Mouse (Mus musculus): ENCODE data around the gene Daam1. TPM values are rescaled to one million over a fixed set of nuclear protein-coding genes. Genes with fewer than 3 reads are reported as not detected.

The Daam1 gene
- total RNA-seq, 2 experiments from 2014 or later = 20.0 to 21.6 TPM

DNA sequence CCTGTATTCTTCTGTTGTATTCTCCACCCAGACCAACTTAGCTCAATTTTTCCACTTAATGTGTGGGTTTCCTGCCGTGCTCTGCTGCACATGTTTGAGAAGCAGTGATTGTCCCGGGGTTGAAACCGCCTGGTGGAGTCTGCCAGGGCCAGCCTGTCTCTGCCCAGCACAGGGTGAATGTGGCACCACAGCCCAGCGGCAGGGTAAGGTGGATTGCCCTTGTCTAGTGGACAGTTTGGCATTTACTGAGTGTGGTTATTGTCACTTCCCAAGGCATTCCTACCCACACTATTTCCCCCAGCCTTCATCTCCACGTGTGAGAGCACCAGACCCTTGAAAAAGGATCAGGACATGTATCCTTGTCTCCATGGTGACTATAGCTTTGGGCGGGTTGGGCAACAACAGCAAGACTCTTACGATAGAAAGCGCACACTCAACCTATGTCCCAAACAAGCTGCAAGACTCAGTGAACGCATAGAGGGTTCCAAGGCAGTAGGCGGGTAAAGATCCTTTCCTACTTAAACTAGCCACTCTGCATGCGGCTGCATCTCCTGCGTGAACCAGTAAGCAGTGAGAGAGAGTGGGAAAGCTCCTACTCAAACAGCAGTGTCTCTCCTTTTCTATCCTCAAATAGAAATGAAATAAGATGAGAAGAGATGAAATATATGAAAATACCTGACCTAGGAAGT, 139.2 kb downstream of the Daam1 start:
- no peak for DNase-seq

DNA sequence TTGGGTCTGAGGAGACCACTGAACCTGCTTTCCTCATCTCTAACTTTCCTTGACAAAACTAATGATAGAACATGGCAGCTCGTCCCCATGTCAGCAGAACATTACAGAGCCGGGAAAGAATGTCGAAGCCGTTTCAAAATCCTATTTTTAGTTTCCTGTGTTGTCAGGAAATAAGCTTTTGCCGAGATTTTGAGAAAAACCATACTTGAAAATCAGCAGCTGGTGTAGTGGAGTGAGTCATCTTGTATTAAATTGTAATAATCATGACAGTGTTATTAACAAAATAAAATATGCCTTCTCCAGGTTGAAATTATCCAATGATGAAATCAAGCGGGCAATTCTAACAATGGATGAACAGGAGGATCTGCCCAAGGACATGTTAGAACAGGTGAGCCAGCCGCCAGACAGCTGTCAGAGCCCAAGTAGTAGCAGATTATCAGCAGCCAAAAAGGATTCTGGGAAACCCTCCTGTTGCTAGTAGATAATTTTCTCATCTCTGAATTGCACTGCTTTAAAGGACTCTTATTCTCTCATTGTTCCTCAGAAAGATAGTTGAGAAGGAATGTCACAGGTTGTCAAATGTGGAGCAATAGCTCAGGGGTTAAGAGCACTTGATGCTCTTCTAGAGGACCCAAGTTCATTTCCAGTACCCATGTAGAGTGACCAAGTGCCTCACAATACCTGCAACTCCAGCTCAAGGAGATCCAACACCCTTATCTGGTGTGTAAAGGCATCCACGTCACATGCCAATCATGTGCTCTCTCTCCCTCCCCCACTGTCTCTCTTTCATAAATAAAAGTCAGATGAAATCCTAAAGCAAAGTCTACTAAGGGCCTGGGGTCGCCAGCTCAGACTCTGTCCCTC, 140.1 kb downstream of the Daam1 start:
- DNase-seq = no peak

DNA sequence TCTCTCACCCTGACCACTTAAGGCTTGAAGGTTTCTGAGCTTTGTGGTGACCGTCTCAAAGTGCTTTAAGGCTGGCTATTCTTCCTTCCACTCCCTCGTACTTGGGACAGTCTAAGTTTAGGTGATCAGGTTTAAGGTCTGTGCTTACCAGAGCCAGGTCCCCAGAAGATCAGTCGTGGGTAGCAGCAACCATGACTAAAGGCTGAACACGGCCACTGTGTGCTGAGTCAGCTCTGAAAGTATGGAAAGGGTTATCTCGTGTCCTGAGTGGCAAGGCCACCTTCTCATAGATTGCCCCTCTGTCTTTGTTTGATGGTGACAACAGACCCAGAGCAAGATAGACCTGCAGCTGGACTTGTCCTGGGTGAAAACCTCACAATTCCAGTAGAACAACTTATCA, 141.2 kb downstream of the Daam1 start:
- DNase-seq = peak; percentile 31 to 32

DNA sequence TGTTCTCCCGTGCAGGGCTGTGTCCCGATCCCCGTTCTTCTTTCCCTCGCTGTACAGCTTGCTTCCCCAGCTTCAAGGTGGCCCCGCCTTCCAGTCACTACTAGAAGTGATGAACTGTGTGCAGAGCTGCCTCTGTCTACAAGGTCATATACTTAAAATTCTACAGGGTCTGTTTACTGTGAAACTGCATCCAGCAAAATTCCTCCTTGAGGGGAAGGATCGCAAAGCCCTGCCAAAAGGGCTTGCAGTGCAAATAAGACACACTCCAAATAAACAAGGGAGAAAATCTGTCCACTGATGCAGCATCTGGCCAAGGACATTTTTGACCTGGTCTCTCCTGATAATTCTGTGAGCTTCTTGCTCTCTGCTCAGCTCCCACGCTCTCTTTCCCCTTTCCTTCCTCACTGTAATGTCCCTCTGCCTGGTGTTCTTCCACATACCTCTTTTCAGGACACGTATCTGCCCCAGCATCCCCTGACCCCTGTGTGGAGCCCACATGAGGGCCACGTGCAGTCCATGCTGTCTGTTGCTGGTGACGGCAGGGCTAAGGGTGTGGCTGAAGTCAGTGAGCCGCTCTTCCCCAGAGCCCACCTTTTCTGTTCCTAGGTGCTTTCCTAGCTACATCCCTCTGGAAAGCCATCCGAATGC, 141.9 kb downstream of the Daam1 start:
- DNase-seq = peak; percentile 28 to 53

DNA sequence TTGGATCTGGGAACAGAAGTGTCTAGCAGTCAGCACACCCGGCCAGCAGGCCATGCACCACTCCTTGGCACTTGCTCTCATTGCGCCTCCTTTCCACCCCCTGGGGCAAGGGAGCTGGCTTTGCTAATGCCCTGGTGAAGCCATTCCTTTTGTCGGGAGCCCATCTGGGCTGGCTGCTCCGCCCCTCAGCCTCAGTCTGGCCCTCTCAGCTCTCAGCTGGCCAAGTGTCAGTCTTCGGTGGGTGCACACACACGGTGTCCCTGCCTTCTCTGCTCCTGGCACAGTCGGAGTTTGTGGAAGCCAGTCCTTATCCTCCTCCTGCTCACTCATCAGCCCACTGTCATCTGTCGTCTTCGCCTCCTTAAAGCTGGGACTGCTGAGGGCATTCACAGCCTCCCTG, 142.7 kb downstream of the Daam1 start:
- DNase-seq = no peak

DNA sequence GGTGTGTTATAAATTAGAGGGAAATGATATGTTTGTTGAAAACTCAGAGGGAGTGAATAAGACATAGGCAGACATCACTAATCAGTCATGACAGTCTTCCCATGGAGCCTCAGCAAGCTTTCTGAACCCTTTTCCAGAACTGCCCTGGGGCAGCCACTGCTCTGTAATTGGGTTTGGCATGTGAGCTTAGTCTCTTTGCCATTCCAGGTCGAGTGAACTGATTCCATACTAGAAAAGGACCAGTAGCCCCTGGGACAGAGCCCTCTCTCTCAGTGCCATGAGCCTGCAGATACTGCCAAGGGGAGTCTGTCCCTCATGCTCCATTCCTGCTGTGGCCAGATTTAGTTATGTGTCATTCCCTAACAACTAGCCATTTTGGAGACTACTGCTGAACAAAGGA, 144.7 kb downstream of the Daam1 start:
- no peak for DNase-seq

DNA sequence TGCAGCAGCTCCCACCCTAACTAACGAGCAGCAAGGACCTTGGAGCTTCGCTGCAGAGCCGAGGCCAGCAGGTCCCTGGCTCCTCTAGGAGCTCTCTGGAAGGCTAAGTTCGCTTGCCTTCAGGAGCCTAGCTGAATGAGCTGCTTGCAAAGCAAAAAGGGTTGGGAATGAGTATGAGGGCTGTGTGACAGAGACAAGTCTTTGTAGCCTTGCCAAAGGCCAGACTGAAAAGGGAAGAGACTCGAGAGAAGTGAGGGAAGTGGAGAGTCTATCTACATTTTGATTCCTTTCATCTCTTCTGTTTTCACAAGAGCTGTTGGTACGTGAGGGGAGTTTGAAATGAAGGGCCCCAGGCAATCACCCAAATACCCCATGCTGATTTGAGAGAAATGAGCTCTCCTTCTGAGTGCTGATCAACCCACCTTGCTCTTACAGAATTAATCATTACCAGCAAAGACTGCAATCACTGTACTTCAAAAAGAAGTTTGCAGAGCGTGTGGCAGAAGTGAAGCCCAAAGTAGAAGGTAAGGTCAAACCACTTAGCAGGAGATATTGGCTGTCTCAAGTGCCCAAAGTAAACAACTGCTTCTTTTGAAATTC, 145.6 kb downstream of the Daam1 start:
- peak; percentile 19 to 41 for DNase-seq

DNA sequence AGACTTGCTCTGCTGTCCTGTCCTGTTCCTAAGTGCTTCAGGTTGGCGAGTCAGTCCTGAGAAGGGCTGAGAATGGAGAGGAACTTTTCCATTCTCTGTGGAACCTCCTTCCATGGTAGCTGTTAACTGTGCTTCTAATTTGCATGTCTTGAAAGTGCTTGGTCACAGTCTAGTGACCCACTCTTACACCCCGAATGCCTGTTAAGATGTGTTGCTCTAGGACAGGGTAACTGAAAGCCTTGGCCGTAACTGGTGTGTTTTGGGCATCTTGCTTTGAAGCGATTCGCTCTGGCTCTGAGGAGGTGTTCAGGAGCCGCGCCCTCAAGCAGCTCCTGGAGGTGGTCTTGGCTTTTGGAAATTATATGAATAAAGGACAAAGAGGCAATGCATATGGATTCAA, 146.5 kb downstream of the Daam1 start:
- DNase-seq = no peak

DNA sequence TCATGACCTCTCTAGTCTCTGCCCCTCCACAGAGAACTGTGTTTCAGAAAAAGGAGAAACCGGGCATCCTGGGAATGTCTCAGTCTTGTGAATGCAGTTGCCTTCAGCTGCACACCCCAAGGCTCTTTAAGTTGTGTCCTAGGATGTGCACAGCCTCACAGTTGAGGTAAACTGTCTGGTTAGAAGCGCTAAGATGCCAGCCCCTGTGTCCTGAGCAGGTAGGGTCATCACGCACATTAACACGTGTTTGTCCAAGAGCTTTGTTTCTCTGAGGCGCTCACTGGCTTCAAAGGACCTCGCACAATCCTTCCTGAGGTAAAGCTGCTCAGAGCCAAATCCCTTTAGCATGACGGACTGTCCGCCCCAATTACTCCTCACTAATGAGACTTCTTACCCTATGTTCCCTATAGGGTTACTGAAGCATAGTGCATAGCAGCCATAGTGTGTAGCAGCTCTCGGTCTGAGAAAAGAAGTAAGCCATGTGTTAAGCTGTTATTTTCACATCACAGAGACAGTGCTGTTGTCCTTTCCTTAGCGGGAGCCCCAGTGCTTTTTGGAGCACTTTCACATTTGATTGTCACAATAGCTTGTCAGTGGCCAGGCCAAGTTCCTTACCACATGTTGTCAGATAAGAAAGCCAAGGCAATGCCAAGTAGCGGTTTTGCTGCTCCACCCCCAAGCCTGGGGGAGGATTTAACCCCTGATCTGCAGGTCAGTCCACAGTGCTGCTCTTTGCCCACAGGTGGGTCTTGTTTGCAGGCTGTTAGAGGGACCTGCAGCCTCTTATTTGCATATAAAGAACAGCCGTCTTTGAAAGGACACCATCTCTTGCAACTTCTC, 147.9 kb downstream of the Daam1 start:
- DNase-seq = peak; percentile 35 to 50

DNA sequence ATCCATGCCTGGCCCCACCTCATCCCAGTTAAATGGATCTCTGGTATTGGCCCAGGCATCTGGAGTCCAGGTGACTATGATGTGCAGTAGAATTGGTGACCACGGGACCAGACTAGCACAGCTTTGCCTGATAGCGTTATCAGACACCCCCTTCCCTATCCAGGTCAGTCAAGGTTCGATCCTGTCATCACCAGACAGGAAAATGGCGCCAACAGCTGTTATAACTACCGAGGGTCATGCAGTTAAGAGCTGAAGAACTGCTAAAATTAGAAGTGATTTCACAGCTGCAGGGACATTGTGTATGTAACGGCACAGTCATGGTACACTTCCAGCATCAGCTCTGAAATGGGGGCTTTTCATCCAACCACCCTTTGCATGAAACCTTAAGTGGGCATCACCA, 149.3 kb downstream of the Daam1 start:
- no peak for DNase-seq

DNA sequence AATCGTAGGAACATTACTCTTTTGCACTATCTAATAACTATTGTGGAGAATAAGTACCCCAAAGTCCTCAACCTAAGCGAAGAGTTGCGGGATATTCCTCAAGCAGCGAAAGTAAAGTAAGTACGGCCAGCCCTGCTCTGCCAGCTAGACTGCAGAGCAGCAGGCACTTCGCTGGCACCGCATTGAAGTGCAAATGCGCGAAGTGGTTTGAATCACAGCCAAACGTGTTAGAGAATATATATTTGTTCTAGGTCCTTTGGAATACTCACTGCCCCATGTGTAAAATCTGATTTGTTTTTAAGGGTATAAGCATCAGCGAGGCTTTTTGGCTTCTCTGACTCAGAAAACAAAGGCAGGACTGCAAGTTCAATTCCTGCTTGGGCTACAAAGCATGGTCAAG, 149.9 kb downstream of the Daam1 start:
- no peak for DNase-seq

DNA sequence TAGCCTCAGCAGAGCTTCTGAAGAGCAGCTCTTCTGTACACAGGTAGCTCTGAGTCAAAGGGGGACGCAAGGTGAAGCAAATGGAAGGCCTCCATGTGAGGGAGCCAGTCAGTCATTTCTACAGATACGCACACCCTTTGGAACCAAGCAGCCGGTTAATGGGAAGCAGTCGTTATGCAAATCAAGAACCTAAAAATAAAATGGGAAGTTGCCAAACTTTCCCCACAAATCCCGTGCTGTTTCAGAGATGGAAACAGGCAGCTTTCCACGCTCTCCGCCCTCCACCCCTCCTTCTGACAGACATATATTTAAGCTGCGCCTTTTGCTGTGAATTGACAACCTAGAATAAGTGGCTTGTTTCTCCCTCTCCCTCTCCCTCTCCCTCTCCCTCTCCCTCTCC, 150.4 kb downstream of the Daam1 start:
- DNase-seq = no peak

DNA sequence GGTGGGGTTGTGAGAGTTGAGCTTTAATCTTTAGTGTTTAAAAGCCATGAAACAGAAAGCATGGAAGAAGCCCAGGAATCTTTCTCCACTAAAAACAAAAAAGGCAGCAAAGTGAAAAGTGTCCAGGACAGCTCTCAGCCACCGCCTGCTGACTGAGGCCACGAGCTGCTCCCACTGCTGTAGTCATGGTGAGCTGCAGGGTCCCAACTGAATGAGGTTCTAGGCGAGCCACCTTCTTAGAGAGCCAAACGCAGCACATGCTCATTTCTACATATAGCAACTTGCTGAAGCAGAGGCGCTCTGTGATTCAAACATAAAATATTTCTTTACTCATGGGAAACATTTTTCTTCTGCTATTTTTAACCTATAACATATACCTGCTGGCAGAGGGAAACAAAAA, 150.9 kb downstream of the Daam1 start:
- no peak for DNase-seq

DNA sequence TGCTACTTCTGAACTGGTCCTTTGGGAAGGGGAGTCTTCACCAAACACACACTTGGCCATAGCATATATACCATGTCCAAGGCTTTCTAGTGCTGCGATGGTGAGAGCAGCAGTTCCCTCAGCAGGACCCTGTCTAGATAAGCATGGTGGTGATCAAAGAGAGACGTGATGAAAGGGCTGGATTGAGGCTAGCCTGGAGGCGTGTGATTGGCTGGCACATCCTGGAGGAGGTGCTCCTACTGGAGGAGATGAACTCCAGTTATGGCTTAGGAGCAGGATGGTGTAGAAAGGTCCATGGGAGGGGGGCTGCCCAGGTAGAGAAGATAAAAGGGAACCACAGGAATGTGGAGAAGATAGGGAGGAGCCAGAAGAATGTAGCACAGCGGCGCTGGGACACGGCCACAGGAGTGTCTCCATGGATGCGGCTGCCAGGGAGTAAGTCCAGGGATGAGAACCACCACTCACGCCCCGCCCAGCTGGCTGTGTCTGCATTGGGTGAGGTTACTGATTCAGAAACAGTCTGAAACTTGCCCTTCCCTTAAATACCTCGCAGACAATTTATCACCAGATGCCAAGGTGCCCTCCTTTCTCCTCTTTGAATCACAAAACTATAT, 152.3 kb downstream of the Daam1 start:
- no peak for DNase-seq

DNA sequence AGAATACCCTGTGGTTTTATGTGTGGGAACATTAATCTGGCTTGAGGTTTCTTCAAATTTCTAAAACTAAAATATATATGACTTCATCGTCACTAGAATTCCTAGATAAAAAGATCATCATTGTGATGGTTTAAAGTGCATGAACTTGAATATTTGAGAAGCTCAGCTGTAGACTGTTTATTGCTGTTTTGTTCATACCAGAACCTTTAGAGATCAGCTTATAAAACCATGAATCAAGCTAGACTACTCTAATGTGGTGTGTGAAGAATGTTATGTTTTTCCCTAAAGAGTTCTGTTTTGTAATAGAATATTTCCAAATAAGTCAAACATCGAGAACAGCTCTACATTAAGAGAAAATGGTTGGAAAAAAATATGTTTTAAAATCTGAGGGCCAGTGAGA, 156.3 kb downstream of the Daam1 start:
- DNase-seq = no peak

DNA sequence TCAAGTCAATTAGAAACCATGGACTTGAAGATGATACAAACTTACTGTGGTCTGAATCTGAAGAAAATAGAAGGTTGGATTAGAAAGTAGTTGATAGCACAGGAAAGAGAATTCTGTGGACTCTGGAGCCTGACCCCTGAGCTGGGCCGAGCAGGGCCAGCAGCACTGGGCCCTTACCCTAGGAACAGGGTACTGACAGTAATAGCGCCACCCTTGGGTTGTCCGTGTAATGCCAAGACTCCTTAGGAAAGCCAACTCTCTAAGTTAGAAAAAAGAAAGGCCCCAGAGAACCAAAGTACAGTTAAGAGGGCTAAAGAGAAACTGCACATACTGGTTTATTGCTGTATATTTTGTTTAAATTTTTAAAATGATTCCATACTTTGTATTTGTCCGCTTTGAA, 157.0 kb downstream of the Daam1 start:
- DNase-seq = peak in 1 of 2 experiments; percentile 34

DNA sequence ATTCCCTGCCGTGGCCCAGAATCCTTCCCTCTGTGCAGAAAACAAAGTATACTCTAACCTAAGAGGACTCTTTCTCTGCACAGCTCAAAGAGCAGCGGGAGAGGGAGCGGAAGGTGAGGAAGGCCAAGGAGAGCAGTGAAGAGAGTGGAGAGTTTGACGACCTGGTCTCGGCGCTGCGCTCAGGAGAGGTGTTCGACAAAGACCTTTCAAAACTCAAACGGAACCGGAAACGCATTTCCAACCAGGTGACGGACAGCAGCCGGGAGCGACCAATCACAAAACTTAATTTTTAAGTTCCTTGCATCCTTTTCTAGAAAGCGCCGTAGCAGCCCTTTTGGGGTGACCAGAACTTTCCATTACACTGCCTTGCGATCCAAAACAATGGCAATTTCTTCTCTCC, 158.7 kb downstream of the Daam1 start:
- no peak for DNase-seq

DNA sequence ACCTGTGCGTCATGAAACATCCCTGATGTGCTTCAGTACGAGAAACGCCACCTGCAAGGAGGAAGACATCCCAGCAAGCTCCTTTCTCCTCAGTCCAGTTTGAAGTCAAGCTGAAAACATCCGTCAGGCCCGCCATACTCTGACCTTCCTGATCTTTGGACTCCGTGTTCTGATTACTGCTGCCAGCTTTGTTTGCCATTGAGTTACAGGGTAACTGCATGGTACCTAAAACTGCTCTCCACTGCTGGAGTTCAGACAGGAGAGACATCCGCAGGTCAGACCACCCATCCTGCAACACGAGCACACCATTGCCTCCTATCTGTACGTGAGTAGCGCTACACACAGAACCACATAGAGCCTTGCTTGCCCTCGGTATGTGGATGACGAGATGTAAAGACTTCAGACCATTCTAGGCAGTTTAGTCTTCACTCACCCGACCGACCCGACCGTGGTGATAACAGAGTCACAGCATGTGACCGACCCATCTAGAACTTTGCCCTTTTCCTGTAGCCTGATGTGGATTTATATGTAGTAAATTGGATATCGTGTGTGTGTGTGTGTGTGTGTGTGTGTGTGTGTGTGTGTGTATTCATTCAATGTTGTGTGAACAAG, 161.8 kb downstream of the Daam1 start:
- DNase-seq = no peak

DNA sequence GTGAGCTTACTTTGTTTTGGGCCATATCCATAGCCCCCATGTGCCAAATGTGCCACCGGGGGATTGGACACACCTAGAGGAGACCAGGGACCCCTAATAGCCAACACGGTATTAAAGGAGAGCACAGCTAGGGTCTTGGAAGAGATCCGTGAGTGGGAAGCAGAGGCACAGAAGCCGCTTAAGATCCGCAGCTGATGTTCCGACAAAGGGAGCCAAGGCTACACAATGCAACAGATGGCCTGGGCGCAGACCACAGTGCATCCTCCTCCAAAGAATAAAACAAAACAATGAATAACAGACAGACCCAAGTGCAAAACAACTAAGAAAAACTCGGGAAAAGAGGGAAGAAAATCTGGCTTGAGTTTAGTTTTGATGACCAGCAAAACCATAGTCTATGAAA, 165.0 kb downstream of the Daam1 start:
- DNase-seq = no peak

DNA sequence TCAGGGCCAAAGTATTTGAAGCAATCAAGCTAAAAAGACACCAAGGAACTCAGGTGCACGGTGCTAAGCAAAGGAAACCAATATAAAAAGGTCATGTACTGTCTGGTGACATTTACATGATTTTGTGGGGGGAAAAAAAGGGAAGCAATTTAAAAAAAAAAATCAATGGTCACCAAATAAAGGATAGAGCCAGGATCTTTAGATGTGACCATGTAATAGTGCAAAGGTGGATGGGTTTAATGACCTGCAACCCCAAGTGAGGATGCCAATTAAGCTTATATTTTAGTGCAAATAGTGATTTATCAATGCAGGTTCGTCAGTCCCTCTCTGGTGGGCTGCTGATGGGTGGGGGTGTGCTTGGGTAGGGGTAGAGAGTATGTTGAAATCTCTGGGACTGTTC, 166.0 kb downstream of the Daam1 start:
- DNase-seq = no peak

DNA sequence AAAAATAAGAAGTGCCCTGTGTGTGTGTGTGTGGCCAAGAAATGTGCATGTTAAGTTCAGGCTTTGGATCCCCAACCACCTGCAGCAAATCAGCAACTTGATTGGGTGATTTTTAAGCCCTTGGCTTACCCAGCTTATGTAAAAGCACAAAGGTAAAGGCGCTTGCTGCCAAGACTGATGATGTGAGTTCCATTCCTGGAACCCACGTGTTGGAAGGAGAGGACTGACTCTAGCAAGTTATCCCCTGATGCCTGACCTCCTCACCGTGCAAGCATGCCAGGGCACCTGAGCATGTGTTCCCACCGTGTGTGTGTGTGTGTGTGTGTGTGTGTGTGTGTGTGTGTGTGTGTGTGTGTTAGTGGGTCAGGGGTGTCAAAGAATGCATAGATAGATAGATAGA, 166.5 kb downstream of the Daam1 start:
- no peak for DNase-seq

All from adrenal gland, postnatal 36 days (tissue).